Mouse (Mus musculus) heart, embryonic 11.5 days (tissue): ENCODE measurements around the gene Hoxc8. TPM values are rescaled to one million over a fixed set of nuclear protein-coding genes. Genes with fewer than 3 reads are reported as not detected.
A peak's percentile ranks its signal among the peaks of the same experiment; 100 is the strongest.

ENCODE experiments used
- ATAC-seq: fragments of 200-750 bp; cut with Nextera tagmentation; replicated peaks from 2 replicates; pipeline ENCODE4 v1.8.0; 2017; ENCODE audit warnings: moderate library complexity; ENCODE audit not compliant: insufficient number of reproducible peaks, low FRiP score, low TSS enrichment
- H3K27ac ChIP-seq: fragments of 300-500 bp; sonication (generic); 2 replicates; pipeline ENCODE4 v1.5.1; 2014; ENCODE audit warnings: mild to moderate bottlenecking, low read depth, low read length
- H3K27me3 ChIP-seq: fragments of 300-500 bp; sonication (generic); 2 replicates; pipeline ENCODE4 v1.6.1; 2014; ENCODE audit warnings: mild to moderate bottlenecking, low read length, mixed read lengths; ENCODE audit not compliant: control insufficient read depth, insufficient read depth
- H3K36me3 ChIP-seq: fragments of 300-500 bp; sonication (generic); 2 replicates; pipeline ENCODE4 v1.6.1; 2014; ENCODE audit warnings: mild to moderate bottlenecking, low read length, moderate library complexity, mixed read lengths; ENCODE audit not compliant: control insufficient read depth, insufficient read depth
- H3K4me1 ChIP-seq: fragments of 300-500 bp; sonication (generic); 2 replicates; pipeline ENCODE4 v1.6.1; 2014; ENCODE audit warnings: low read length; ENCODE audit not compliant: control insufficient read depth, insufficient read depth
- H3K4me2 ChIP-seq: fragments of 300-500 bp; sonication (generic); 2 replicates; pipeline ENCODE4 v1.6.1; 2014; ENCODE audit warnings: mild to moderate bottlenecking, moderate library complexity
- H3K4me3 ChIP-seq: fragments of 300-500 bp; sonication (generic); 2 replicates; pipeline ENCODE4 v1.5.1; 2014; ENCODE audit warnings: low read depth, low read length
- H3K9ac ChIP-seq: fragments of 300-500 bp; sonication (generic); 2 replicates; pipeline ENCODE4 v1.6.1; 2014; ENCODE audit warnings: mild to moderate bottlenecking, low read depth, low read length, moderate library complexity
- H3K9me3 ChIP-seq: fragments of 300-500 bp; sonication (generic); replicated peaks from 2 replicates; pipeline ENCODE4 v1.6.1; 2016; ENCODE audit warnings: low read length; ENCODE audit not compliant: control insufficient read depth
- WGBS: fragments of 180-500 bp; shearing (Covaris S2); extraction: QIAGEN DNeasy Blood & Tissue Kit; methylation state at CpG from one replicate; pipeline ENCODE4 v1.1.7; 2014; ENCODE audit not compliant: insufficient replicate concordance; 5-methylcytosine and 5-hydroxymethylcytosine counted together
- polyA plus RNA-seq: library from polyadenylated mRNA; unstranded; fragments of >200 nt; fragmentation: Nextera tagmentation; extraction: Ambion mirVana; gene quantifications from 2 replicates; pipeline ENCODE4 v1.2.1, GENCODE M21; 2014

Hoxc8 gene
- polyA plus RNA-seq, 1 experiment from 2014 or later = 0.20 TPM

GRCm38 (mm10) chr15:103014166-103015008 lies 24.0 kb downstream of the Hoxc8 start:
- Histone ChIP-seq H3K36me3 (no peaks in the 10 kb centered on the region), H3K27ac (no peak overlapping the region), H3K4me2 (peak overlapping the region; percentile 44), H3K9ac (no peak overlapping the region), H3K9me3 (no peaks in the 10 kb centered on the region), H3K27me3 (peaks cover 98% of the 10 kb centered on the region), H3K4me1 (0 out of 2 replicates have a peak, but pooled peaks cover 3% of the 10 kb centered on the region), H3K4me3 (peak overlapping the region; percentile 20)
- 1% methylated on average over 54 of the region's 57 CpGs for WGBS
- ATAC-seq = 0 out of 2 replicates have a peak, but pooled peaks have one; percentile 40

GRCm38 (mm10) chr15:103015009-103015399 lies 24.6 kb downstream of the Hoxc8 start:
- peaks cover 98% of the 10 kb centered on the region for H3K27me3 ChIP-seq
- H3K36me3 ChIP-seq = no peaks in the 10 kb centered on the region
- H3K4me2 ChIP-seq = peak overlapping the region; percentile 44; the same call in 1 of the 2 replicates
- WGBS = under 1% methylated on average over 26 of the region's 28 CpGs
- peak overlapping the region; percentile 11; the same call in 1 of the 2 replicates for H3K4me3 ChIP-seq
- 0 out of 2 replicates have a peak, but pooled peaks cover 3% of the 10 kb centered on the region for H3K4me1 ChIP-seq
- no peaks in the 10 kb centered on the region for H3K9me3 ChIP-seq
- no peak overlapping the region for H3K9ac ChIP-seq
- no peak overlapping the region for H3K27ac ChIP-seq
- no peak for ATAC-seq

GRCm38 (mm10) chr15:103015406-103016166 lies 25.2 kb downstream of the Hoxc8 start:
- no peak for ATAC-seq

GRCm38 (mm10) chr15:103018636-103019035 lies 28.2 kb downstream of the Hoxc8 start, which contains the start of gene Hoxc4:
Hoxc4 (plus strand) TSS chr15:103018934.
- Histone ChIP-seq H3K4me3 (no peak within 1 kb of the TSS), H3K9ac (no peak within 1 kb of the TSS), H3K27ac (no peak within 1 kb of the TSS), H3K4me2 (no peak within 1 kb of the TSS), H3K9me3 (no peaks in the 10 kb centered on the region), H3K4me1 (0 out of 2 replicates have a peak, but pooled peaks cover 3% of the 10 kb centered on the region), H3K27me3 (peaks cover 99% of the 10 kb centered on the region), H3K36me3 (no peaks in the 10 kb centered on the region)
- WGBS = 9% methylated on average over 9 of the region's 9 CpGs
- no peak for ATAC-seq

More at GRCm38 (mm10) chr15:103015406-103016166, 25.2 kb downstream of the Hoxc8 start:
- Histone ChIP-seq H3K27me3 (peaks cover 98% of the 10 kb centered on the region), H3K9me3 (no peaks in the 10 kb centered on the region), H3K27ac (no peak overlapping the region), H3K4me1 (0 out of 2 replicates have a peak, but pooled peaks cover 3% of the 10 kb centered on the region), H3K9ac (no peak overlapping the region), H3K36me3 (no peaks in the 10 kb centered on the region), H3K4me3 (peak overlapping the region; percentile 11; the same call in 1 of the 2 replicates), H3K4me2 (no peak overlapping the region)
- WGBS = 2% methylated on average over 19 of the region's 19 CpGs

GRCm38 (mm10) chr15:103020899-103021418 lies 30.6 kb downstream of the Hoxc8 start:
- no peak overlapping the region for H3K9ac ChIP-seq
- H3K4me1 ChIP-seq = no peaks in the 10 kb centered on the region
- no peak for ATAC-seq
- no peaks in the 10 kb centered on the region for H3K36me3 ChIP-seq
- H3K27me3 ChIP-seq = peaks cover 96% of the 10 kb centered on the region
- no peak overlapping the region for H3K4me3 ChIP-seq
- WGBS = 2% methylated on average over 8 of the region's 8 CpGs
- H3K4me2 ChIP-seq = no peak overlapping the region
- no peak overlapping the region for H3K27ac ChIP-seq
- no peaks in the 10 kb centered on the region for H3K9me3 ChIP-seq

- no peak overlapping the region for H3K4me2 ChIP-seq
- no peaks in the 10 kb centered on the region for H3K4me1 ChIP-seq
- H3K4me3 ChIP-seq = no peak overlapping the region
- WGBS = 10% methylated on average over 8 of the region's 8 CpGs
- H3K36me3 ChIP-seq = no peaks in the 10 kb centered on the region
- no peak overlapping the region for H3K27ac ChIP-seq
- H3K9me3 ChIP-seq = no peaks in the 10 kb centered on the region
- no peak overlapping the region for H3K9ac ChIP-seq
- H3K27me3 ChIP-seq = peaks cover 96% of the 10 kb centered on the region
- no peak for ATAC-seq
Observed at GRCm38 (mm10) chr15:103021544-103021943, 31.1 kb downstream of the Hoxc8 start.

GRCm38 (mm10) chr15:103024131-103024530 lies 33.7 kb downstream of the Hoxc8 start:
- Histone ChIP-seq H3K4me3 (no peak overlapping the region), H3K36me3 (no peaks in the 10 kb centered on the region), H3K4me2 (no peak overlapping the region), H3K9me3 (no peaks in the 10 kb centered on the region), H3K4me1 (no peaks in the 10 kb centered on the region), H3K27ac (no peak overlapping the region), H3K27me3 (peaks cover 94% of the 10 kb centered on the region), H3K9ac (no peak overlapping the region)
- WGBS = 0% methylated on average over 2 of the region's 2 CpGs
- no peak for ATAC-seq
